Mouse (Mus musculus): ENCODE results near the gene L3mbtl3. TPM values are rescaled to one million over a fixed set of nuclear protein-coding genes. Genes with fewer than 3 reads are reported as not detected.

Gene L3mbtl3
- polyA plus RNA-seq, 1 experiment from 2014 or later, result 24.9 TPM

- no peak for ATAC-seq (replicated peaks; ENCODE audit: insufficient number of reproducible peaks, low FRiP score, low TSS enrichment, low read depth)
These were observed 126.2 kb downstream of the L3mbtl3 start for GRCm38 (mm10) chr10:26249426-26250165.

GRCm38 (mm10) chr10:26244466-26244865, 131.3 kb downstream of the L3mbtl3 start:
- Histone ChIP-seq H3K27me3 (ENCODE audit: control insufficient read depth, insufficient read depth, low read length) (no peaks in the 10 kb centered on the region), H3K9me3 (replicated peaks; ENCODE audit: control insufficient read depth, low read length) (no peaks in the 10 kb centered on the region), H3K27ac (replicated peaks; ENCODE audit: low read depth, low read length) (no peak overlapping the region), H3K9ac (replicated peaks; ENCODE audit: low read length) (no peak overlapping the region), H3K4me2 (ENCODE audit: low read depth, low read length) (no peak overlapping the region), H3K4me1 (ENCODE audit: control insufficient read depth, insufficient read depth, low read length) (no peaks in the 10 kb centered on the region), H3K36me3 (replicated peaks; ENCODE audit: control insufficient read depth, insufficient read depth, low read depth, low read length) (no peaks in the 10 kb centered on the region), H3K4me3 (ENCODE audit: low read depth, low read length) (no peak overlapping the region)
- WGBS, result 91% methylated on average over 6 of the region's 6 CpGs
- DNase-seq (ENCODE audit: low spot score), result no peak
- ATAC-seq (replicated peaks; ENCODE audit: insufficient number of reproducible peaks, low FRiP score, low TSS enrichment, low read depth), result no peak

More at GRCm38 (mm10) chr10:26249426-26250165, 126.2 kb downstream of the L3mbtl3 start:
- Histone ChIP-seq H3K36me3 (replicated peaks; ENCODE audit: control insufficient read depth, insufficient read depth, low read depth, low read length) (no peaks in the 10 kb centered on the region), H3K27ac (replicated peaks; ENCODE audit: low read depth, low read length) (no peak overlapping the region), H3K4me2 (ENCODE audit: low read depth, low read length) (no peak overlapping the region), H3K4me1 (ENCODE audit: control insufficient read depth, insufficient read depth, low read length) (no peaks in the 10 kb centered on the region), H3K9me3 (replicated peaks; ENCODE audit: control insufficient read depth, low read length) (no peaks in the 10 kb centered on the region), H3K4me3 (ENCODE audit: low read depth, low read length) (no peak overlapping the region), H3K9ac (replicated peaks; ENCODE audit: low read length) (no peak overlapping the region), H3K27me3 (ENCODE audit: control insufficient read depth, insufficient read depth, low read length) (no peaks in the 10 kb centered on the region)
- no peak for DNase-seq (ENCODE audit: low spot score)
- 86% methylated on average over 7 of the region's 7 CpGs for WGBS

- Histone ChIP-seq H3K4me2 (ENCODE audit: low read depth, low read length) (no peak overlapping the region), H3K36me3 (replicated peaks; ENCODE audit: control insufficient read depth, insufficient read depth, low read depth, low read length) (no peaks in the 10 kb centered on the region), H3K9ac (replicated peaks; ENCODE audit: low read length) (no peak overlapping the region), H3K9me3 (replicated peaks; ENCODE audit: control insufficient read depth, low read length) (no peaks in the 10 kb centered on the region), H3K4me3 (ENCODE audit: low read depth, low read length) (no peak overlapping the region), H3K27me3 (ENCODE audit: control insufficient read depth, insufficient read depth, low read length) (no peaks in the 10 kb centered on the region), H3K27ac (replicated peaks; ENCODE audit: low read depth, low read length) (no peak overlapping the region), H3K4me1 (ENCODE audit: control insufficient read depth, insufficient read depth, low read length) (no peaks in the 10 kb centered on the region)
- DNase-seq (ENCODE audit: low spot score), result no peak
- ATAC-seq (replicated peaks; ENCODE audit: insufficient number of reproducible peaks, low FRiP score, low TSS enrichment, low read depth), result no peak
- 87% methylated on average over 3 of the region's 3 CpGs for WGBS
These were observed 132.6 kb downstream of the L3mbtl3 start for GRCm38 (mm10) chr10:26243203-26243602.

- ATAC-seq (replicated peaks; ENCODE audit: insufficient number of reproducible peaks, low FRiP score, low TSS enrichment, low read depth), result no peak
- Histone ChIP-seq H3K27ac (replicated peaks; ENCODE audit: low read depth, low read length) (no peak overlapping the region), H3K9me3 (replicated peaks; ENCODE audit: control insufficient read depth, low read length) (no peaks in the 10 kb centered on the region), H3K9ac (replicated peaks; ENCODE audit: low read length) (no peak overlapping the region), H3K4me2 (ENCODE audit: low read depth, low read length) (no peak overlapping the region), H3K36me3 (replicated peaks; ENCODE audit: control insufficient read depth, insufficient read depth, low read depth, low read length) (no peaks in the 10 kb centered on the region), H3K4me3 (ENCODE audit: low read depth, low read length) (no peak overlapping the region), H3K4me1 (ENCODE audit: control insufficient read depth, insufficient read depth, low read length) (no peaks in the 10 kb centered on the region), H3K27me3 (ENCODE audit: control insufficient read depth, insufficient read depth, low read length) (no peaks in the 10 kb centered on the region)
- WGBS, result 68% methylated on average over 1 of the region's 1 CpGs
- DNase-seq (ENCODE audit: low spot score), result no peak
These were observed 136.7 kb downstream of the L3mbtl3 start for GRCm38 (mm10) chr10:26239090-26239489.

GRCm38 (mm10) chr10:26238559-26238958, 137.2 kb downstream of the L3mbtl3 start:
- no peaks in the 10 kb centered on the region for H3K4me1 ChIP-seq (ENCODE audit: control insufficient read depth, insufficient read depth, low read length)
- no peak overlapping the region for H3K27ac ChIP-seq (replicated peaks; ENCODE audit: low read depth, low read length)
- ATAC-seq (replicated peaks; ENCODE audit: insufficient number of reproducible peaks, low FRiP score, low TSS enrichment, low read depth), result no peak
- H3K9ac ChIP-seq (replicated peaks; ENCODE audit: low read length), result no peak overlapping the region
- DNase-seq (ENCODE audit: low spot score), result no peak
- H3K4me3 ChIP-seq (ENCODE audit: low read depth, low read length), result no peak overlapping the region
- H3K9me3 ChIP-seq (replicated peaks; ENCODE audit: control insufficient read depth, low read length), result no peaks in the 10 kb centered on the region
- no peaks in the 10 kb centered on the region for H3K27me3 ChIP-seq (ENCODE audit: control insufficient read depth, insufficient read depth, low read length)
- 43% methylated on average over 4 of the region's 4 CpGs for WGBS
- H3K4me2 ChIP-seq (ENCODE audit: low read depth, low read length), result no peak overlapping the region
- no peaks in the 10 kb centered on the region for H3K36me3 ChIP-seq (replicated peaks; ENCODE audit: control insufficient read depth, insufficient read depth, low read depth, low read length)

- DNase-seq (ENCODE audit: low spot score) (no peak), ATAC-seq (replicated peaks; ENCODE audit: insufficient number of reproducible peaks, low FRiP score, low TSS enrichment, low read depth) (no peak)
- Histone ChIP-seq H3K27ac (replicated peaks; ENCODE audit: low read depth, low read length) (no peak overlapping the region), H3K36me3 (replicated peaks; ENCODE audit: control insufficient read depth, insufficient read depth, low read depth, low read length) (no peaks in the 10 kb centered on the region), H3K9me3 (replicated peaks; ENCODE audit: control insufficient read depth, low read length) (no peaks in the 10 kb centered on the region), H3K9ac (replicated peaks; ENCODE audit: low read length) (no peak overlapping the region), H3K4me3 (ENCODE audit: low read depth, low read length) (no peak overlapping the region), H3K27me3 (ENCODE audit: control insufficient read depth, insufficient read depth, low read length) (no peaks in the 10 kb centered on the region), H3K4me1 (ENCODE audit: control insufficient read depth, insufficient read depth, low read length) (no peaks in the 10 kb centered on the region), H3K4me2 (ENCODE audit: low read depth, low read length) (no peak overlapping the region)
- WGBS, result 83% methylated on average over 3 of the region's 3 CpGs
These were observed 143.6 kb downstream of the L3mbtl3 start for GRCm38 (mm10) chr10:26232071-26232653.

- Histone ChIP-seq H3K9ac (replicated peaks; ENCODE audit: low read length) (no peak within 1 kb of the TSS), H3K27ac (replicated peaks; ENCODE audit: low read depth, low read length) (no peak within 1 kb of the TSS), H3K4me3 (ENCODE audit: low read depth, low read length) (no peak within 1 kb of the TSS), H3K4me1 (ENCODE audit: control insufficient read depth, insufficient read depth, low read length) (no peaks in the 10 kb centered on the region), H3K27me3 (ENCODE audit: control insufficient read depth, insufficient read depth, low read length) (no peaks in the 10 kb centered on the region), H3K36me3 (replicated peaks; ENCODE audit: control insufficient read depth, insufficient read depth, low read depth, low read length) (no peaks in the 10 kb centered on the region), H3K9me3 (replicated peaks; ENCODE audit: control insufficient read depth, low read length) (no peaks in the 10 kb centered on the region), H3K4me2 (ENCODE audit: low read depth, low read length) (no peak within 1 kb of the TSS)
- WGBS, result 75% methylated on average over 4 of the region's 4 CpGs
- no peak for DNase-seq (ENCODE audit: low spot score)
- ATAC-seq (replicated peaks; ENCODE audit: insufficient number of reproducible peaks, low FRiP score, low TSS enrichment, low read depth), result no peak
These were observed 146.3 kb downstream of the L3mbtl3 start, which contains the start of gene Samd3 for GRCm38 (mm10) chr10:26229488-26229887. Samd3 (plus strand) TSS chr10:26229707.

- Histone ChIP-seq H3K4me1 (ENCODE audit: control insufficient read depth, insufficient read depth, low read length) (no peaks in the 10 kb centered on the region), H3K9ac (replicated peaks; ENCODE audit: low read length) (no peak overlapping the region), H3K9me3 (replicated peaks; ENCODE audit: control insufficient read depth, low read length) (no peaks in the 10 kb centered on the region), H3K27me3 (ENCODE audit: control insufficient read depth, insufficient read depth, low read length) (no peaks in the 10 kb centered on the region), H3K4me3 (ENCODE audit: low read depth, low read length) (no peak overlapping the region), H3K4me2 (ENCODE audit: low read depth, low read length) (no peak overlapping the region), H3K27ac (replicated peaks; ENCODE audit: low read depth, low read length) (no peak overlapping the region), H3K36me3 (replicated peaks; ENCODE audit: control insufficient read depth, insufficient read depth, low read depth, low read length) (no peaks in the 10 kb centered on the region)
- DNase-seq (ENCODE audit: low spot score) (no peak), ATAC-seq (replicated peaks; ENCODE audit: insufficient number of reproducible peaks, low FRiP score, low TSS enrichment, low read depth) (no peak)
These were observed 147.6 kb downstream of the L3mbtl3 start for GRCm38 (mm10) chr10:26228187-26228586.
